Mouse (Mus musculus) layer of hippocampus, adult 8-10 months (tissue): ENCODE measurements around the gene Zfp36. TPM values are rescaled to one million over a fixed set of nuclear protein-coding genes. Genes with fewer than 3 reads are reported as not detected.
A peak's percentile ranks its signal among the peaks of the same experiment; 100 is the strongest.

ENCODE experiments used
- DNase-seq, 2 experiments: peaks; one replicate each; pipeline ENCODE4 v3.0.0; 2022; ENCODE audit warnings: low spot score in 2 of 2
- total RNA-seq, 4 experiments: library from RNA; stranded (reverse); gene quantifications; 2 replicates each; pipeline ENCODE4 v1.2.4; 2022

Zfp36 gene
- total RNA-seq, 4 experiments from 2014 or later = 1.8 to 7.9 (median 5.0) TPM

- no peak for DNase-seq
Measured at GRCm38 (mm10) chr7:28385196-28385595, 5.1 kb upstream of the Zfp36 start.

DNA sequence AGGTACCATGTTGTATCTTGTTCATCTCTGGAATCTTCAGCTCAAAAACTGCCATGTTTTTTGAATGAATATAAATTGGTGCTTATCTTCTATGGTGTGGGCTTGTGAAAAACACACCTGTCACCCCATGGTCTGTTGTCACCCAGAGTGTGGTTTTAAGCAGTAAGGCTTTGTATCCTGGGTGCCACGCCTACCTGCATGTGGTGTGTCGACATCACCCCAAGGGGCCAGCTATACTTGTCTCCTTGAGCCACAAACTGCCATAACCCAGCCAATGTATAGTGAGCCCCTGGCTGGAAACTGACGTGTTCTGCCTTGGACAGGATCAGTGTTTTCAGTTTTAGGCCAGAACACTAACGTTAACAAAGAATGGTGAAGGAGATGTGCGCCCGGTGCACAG is 4.1 kb upstream of the Zfp36 start:
- no peak for DNase-seq

DNA sequence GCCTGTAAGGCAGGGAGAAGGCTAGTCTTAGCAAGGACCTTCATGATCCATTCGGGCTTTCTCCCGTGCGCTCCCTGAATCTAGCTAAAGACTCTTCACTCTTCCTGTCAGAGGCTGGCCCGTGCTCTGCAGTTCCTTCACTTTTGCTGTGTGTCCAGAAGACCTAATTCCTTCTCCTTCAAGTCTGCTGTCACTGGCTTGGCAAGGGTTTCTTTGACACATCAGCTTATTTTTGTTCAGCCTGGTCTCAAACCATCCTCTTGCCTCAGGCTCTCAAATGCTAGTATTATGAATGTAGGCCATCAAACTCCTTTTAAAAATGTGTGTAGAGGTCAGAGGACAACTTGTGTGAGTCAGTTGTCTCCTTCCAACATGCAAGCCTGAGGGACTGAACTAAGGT is 3.6 kb upstream of the Zfp36 start:
- DNase-seq = no peak

DNA sequence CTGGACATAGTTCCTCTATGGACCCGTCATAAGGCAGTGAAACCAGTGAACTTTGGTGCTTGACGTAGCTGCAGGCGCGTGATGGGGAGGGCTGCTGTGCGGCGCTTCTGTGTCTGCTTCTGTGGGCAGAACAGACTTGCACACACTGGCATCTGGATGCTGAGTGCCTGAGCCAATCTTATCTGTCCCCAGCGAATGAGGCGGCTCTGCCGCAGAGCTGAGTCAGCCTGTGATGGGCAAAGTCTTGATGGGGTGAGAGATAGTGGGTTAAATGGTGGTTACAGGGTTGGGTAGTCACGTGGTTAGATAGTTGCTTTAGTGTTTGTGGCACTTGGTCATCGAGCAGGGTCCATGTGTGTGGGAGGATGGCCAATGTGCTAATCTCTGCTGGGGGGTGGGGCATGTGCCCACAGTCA is 2.9 kb upstream of the Zfp36 start:
- peak; percentile 65 to 72 for DNase-seq

- DNase-seq = no peak
Measured at GRCm38 (mm10) chr7:28382347-28382951, 2.4 kb upstream of the Zfp36 start.

DNA sequence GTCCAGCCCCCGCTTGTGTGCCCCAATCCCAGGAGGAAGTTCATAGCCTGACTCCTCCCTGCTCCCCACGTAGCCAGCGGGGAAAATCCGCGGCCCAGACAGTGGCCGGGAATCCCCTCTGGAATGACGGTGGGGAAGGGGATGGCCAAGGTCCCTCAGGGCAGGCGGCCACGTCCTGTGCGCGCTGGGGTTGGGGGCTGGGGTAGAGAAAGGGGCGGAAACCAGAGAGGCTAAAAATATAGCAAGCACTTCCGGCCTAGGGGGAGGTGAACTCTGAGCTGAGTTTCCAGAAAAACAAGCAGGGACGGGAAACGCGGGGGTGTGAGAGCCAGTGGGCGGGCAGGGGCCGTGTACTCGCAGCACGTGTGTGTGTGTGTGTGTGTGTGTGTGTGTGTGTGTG is 1.9 kb upstream of the Zfp36 start:
- no peak for DNase-seq

DNA sequence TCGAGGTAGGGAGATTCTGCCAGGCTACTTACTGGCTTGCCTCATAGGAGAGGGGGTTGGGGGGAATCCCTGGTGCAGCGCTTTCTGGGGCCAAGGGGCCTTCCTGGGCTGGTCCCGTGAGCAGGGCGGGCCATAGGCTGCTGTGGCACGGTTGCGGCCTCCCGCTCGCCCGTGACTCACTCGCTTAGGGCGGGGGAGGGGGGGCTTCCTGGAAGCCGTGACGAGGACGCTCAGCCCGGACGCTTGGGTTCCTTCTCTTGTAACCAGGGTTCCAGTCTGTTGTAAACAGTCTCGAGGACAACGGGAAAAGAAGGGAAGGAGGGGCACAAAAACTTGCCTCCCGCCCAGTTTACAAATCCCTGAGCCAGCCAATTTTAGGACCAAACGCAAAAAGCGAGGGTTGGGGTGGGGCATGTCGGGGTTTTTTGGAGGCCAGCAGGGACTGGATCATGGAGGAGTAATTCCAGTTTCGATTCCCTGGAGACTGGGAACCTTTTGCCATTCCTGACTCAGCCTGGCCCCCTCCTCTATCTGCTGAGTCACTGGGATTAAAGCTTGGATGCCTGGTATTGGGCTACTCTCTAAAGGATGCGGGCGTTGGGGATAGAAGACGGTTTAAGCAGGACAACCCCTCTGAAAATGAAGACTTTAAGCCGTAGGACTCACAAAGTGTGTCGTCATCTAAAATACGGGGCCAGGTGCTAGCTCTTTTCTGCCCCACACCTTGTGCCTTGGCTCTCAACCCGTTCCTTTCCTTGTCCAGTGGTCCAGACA is 1.2 kb upstream of the Zfp36 start:
- DNase-seq = no peak

DNA sequence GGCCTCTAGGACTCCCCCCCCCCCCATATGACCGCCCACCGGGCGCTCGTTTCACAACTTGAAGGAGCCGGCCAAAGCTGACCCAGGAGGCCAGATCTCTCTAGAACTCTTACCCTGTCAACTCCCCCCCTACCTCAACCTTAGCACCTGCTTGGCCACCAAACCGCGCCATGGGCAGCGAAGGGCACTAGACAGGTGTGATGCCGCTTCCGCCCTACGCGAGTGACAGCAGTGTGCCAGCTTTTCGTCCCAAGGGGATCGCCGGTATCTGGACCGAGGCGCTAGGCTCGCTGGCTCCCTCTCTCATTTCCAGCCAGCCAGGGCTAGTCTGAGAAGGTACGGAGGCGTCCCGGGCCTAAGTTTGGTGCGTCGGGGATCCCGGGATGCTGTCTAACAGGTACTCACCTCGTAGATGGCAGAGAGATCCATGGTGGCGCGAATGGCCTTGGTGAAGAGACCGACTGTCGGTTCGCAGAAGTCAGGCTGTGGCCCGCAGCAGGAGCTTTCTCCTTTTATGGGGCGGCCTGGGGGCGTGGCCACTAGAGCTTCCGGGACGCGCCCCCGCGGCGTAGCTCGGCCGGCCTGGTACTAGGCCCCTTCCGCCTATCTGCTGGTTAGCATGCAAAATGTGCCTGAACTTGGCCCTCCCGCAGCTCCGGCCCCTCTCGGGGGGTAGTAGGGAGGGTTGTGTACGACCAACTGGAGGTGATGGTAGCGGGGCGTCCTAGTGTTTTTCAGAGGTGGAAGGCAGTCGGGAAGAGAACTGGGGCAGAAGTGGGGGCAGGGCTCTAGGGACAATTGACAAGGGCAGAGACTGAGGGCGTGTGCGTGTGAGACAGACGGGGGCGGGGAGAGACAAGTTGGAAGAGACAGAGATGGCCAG is 1.0 kb downstream of the Zfp36 start:
- peak; percentile 70 to 80 for DNase-seq

DNA sequence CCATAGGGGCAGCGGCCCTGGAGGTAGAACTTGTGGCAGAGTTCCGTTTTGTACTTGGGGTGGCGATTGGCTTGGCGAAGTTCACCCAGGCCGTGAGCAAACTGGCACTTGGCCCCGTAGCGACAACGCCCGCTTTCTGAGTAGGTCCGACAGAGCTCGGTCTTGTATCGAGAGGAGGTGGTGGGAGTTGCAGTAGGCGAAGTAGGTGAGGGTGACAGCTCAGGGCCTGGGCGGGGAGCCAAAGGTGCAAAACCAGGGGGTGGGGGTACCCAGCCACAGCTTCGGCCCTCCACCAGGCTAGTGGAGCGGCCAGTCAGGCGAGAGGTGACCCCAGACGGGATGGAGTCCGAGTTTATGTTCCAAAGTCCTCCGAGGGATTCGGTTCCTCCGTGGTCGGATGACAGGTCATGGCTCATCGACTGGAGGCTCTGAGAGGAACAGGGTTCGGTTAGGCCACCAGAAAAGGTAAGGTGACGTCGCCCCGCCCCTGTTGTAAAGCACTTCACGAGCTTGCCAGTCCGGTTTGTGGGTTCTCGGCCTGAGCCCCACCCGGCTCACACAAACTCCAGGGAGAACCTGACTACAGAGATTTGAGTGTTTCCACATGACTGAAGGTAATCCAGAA is 1.9 kb downstream of the Zfp36 start:
- no peak for DNase-seq

- no peak for DNase-seq
Measured at GRCm38 (mm10) chr7:28377190-28378065, 2.6 kb downstream of the Zfp36 start.

GRCm38 (mm10) chr7:28376011-28376771 is 3.9 kb downstream of the Zfp36 start:
- no peak for DNase-seq

GRCm38 (mm10) chr7:28375176-28375921 is 4.7 kb downstream of the Zfp36 start:
- DNase-seq = peak in 1 of 2 experiments; percentile 58

DNA sequence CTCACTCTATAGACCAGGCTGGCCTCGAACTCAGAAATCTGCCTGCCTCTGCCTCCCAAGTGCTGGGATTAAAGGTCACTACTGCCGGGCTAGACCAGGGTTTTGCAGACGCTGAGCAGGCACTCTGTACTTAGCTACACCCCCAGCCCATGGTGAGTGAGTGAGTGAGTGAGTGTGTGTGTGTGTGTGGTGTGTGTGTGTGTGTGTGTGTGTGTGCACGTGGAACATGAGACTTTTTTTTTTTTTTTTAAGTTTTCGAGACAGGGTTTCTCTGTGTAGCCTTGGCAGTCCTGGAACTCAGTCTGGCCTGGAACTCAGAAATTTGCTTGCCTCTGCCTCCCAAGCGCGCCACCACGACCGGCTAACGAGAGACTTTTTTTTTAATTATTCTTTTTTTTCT is 5.4 kb downstream of the Zfp36 start:
- no peak for DNase-seq

- DNase-seq = no peak
Measured at GRCm38 (mm10) chr7:28373891-28374495, 6.1 kb downstream of the Zfp36 start.

DNA sequence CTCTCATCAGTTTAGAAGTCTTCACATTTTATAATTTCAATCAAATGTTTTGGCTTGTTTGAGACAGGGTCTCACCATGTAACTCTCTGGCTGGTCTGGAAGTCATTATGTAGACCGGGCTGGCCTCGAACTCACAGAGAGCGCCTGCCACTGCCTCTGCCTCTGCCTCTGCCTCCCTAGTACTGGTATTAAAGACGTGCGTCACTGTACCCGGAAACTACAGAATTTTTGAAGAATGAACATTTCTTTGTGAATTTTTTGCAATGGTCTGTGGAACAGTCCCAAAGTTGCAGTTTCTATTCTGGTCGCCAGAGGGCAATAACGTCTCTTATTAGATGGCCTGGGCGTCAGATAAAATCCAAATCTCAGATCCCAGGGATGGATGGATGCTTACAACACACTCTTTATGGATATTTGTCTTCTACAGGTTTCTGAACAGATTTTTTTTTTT is 6.9 kb downstream of the Zfp36 start:
- peak; percentile 68 to 83 for DNase-seq

DNA sequence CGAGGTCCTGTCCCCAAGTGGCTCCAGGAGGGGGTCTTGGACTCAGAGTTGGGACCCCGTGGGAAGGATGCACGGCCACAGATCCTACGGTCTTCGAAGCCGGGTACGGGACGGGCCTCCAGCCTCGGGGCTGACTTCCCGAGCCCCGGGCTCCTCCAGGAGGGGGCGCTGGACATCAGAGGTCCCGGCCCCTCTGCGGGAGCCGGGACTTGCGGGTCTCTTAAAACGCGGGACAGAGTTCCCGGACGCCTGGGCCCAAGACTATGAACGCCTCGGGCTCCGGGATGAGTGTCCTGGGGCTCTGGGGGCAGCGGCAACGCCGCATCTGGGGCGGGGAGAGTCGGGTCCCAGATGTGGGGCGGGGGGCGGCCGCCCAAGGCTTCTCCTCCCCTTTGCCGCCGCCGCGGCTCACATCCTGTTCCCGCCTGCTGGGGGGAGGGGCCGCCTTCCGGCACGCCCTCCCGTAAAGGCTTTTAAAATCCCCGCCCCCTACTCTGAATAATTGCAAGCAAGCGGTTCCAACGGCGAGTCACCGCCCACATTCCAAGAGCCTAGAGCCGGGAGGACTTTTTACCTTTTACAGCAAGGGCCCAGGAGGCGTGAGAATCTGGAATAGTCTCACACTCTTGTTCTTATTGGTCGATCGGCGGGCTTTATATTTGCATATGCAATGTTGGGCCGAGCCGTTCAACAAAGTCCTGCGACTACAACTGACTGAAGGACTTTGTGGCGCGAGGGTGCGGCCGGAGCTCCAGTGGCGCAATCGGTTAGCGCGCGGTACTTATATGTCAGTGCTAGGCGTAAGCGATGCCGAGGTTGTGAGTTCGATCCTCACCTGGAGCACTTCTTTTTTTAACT is 7.6 kb downstream of the Zfp36 start, which contains the start of gene Plekhg2:
Gene Plekhg2, minus strand, starts transcription at position 349 of the 858 bp plus-strand sequence.
- peak; percentile 93 to 97 for DNase-seq

- DNase-seq = no peak
Measured at GRCm38 (mm10) chr7:28371514-28371989, 8.5 kb downstream of the Zfp36 start.
